Mouse (Mus musculus) lung, adult 2 months (tissue): Measurements from ENCODE around the gene Asphd2.

ENCODE experiments used
- CTCF ChIP-seq: fragments of 200-500 bp; IDR thresholded peaks from 2 replicates; pipeline ENCODE4 v1.5.1; 2011; ENCODE audit warnings: mild to moderate bottlenecking, low read length, control low read depth; ENCODE audit not compliant: insufficient read depth
- POLR2A ChIP-seq: fragments of 200-500 bp; IDR thresholded peaks from 2 replicates; pipeline ENCODE4 v1.6.1; 2011; ENCODE audit warnings: low read depth, mild to moderate bottlenecking, control low read depth, low read length, borderline replicate concordance; ENCODE audit errors: extremely low read depth

- no peak for TF ChIP-seq CTCF
- TF ChIP-seq POLR2A, result no peak
Observed at GRCm38 (mm10) chr5:112393741-112394414, 788 bp downstream of the Asphd2 start.
